In genomic region chr10:5132050-5132449, GRCm38 (mm10) we compare ENCODE assay signal across 27 mouse cellular contexts.
"Had no signal": no experiment of that assay in that cellular context is flagged by ENCODE, and none has a peak within 500 bp of the region (broad histone marks: within the 10 kb centered on the region; RNA-seq: fewer than 3 reads in every experiment).

No protein-coding gene starts in this region.

- ATAC-seq: hindbrain, embryonic 16.5 days; inflammation-experienced regulatory T-cells, adult 6 months; intestine, embryonic 15.5 days; intestine, postnatal 0 days had no signal

- H3K4me1 ChIP-seq: heart, embryonic 10.5 days; heart, embryonic 12.5 days; hindbrain, embryonic 10.5 days; hindbrain, embryonic 12.5 days; intestine, embryonic 15.5 days; limb, embryonic 10.5 days; limb, embryonic 12.5 days; liver, embryonic 13.5 days had no signal

- H3K9ac ChIP-seq: heart, embryonic 12.5 days; hindbrain, embryonic 12.5 days; hindbrain, embryonic 14.5 days; intestine, embryonic 15.5 days; limb, embryonic 12.5 days; liver, embryonic 13.5 days had no signal

- H3K9me3 ChIP-seq: heart, embryonic 10.5 days; heart, embryonic 12.5 days; hindbrain, embryonic 10.5 days; hindbrain, embryonic 12.5 days; intestine, embryonic 15.5 days; limb, embryonic 10.5 days; limb, embryonic 12.5 days; liver, embryonic 13.5 days had no signal

- H3K27ac ChIP-seq: gastrocnemius, adult 2 months; heart, embryonic 10.5 days; hindbrain, embryonic 10.5 days; hindbrain, embryonic 12.5 days; hindbrain, embryonic 14.5 days; intestine, embryonic 15.5 days; layer of hippocampus, adult 2 months; left cerebral cortex, adult 2 months; limb, embryonic 10.5 days; limb, embryonic 12.5 days; liver, embryonic 13.5 days had no signal

- H3K36me3 ChIP-seq: hindbrain, embryonic 10.5 days; intestine, embryonic 15.5 days; limb, embryonic 10.5 days had no signal

- H3K4me3 ChIP-seq: gastrocnemius, adult 2 months; heart, embryonic 10.5 days; heart, embryonic 12.5 days; hindbrain, embryonic 10.5 days; hindbrain, embryonic 12.5 days; intestine, embryonic 15.5 days; layer of hippocampus, adult 2 months; left cerebral cortex, adult 2 months; limb, embryonic 10.5 days; limb, embryonic 12.5 days; liver, embryonic 13.5 days had no signal

- DNase-seq: gastrocnemius, adult 2 months; gastrocnemius, postnatal 10 days; gastrocnemius, postnatal 25 days; heart, adult 18-20 months; heart, postnatal 10 days; heart, postnatal 4 days; kidney, adult 18-20 months; kidney, adult 8-10 months; kidney, postnatal 10 days; kidney, postnatal 25 days; kidney, postnatal 4 days; liver; liver, embryonic 13.5 days had no signal

- H3K4me2 ChIP-seq: heart, embryonic 12.5 days; hindbrain, embryonic 12.5 days; hindbrain, embryonic 14.5 days; intestine, embryonic 15.5 days; limb, embryonic 12.5 days; liver, embryonic 11.5 days; liver, embryonic 13.5 days had no signal

- H3K27me3 ChIP-seq: heart, embryonic 12.5 days; hindbrain, embryonic 12.5 days; intestine, embryonic 15.5 days; limb, embryonic 12.5 days; liver, embryonic 13.5 days had no signal
